Mouse (Mus musculus) stomach, postnatal 0 days (tissue): ENCODE results near the gene Gm3404.
"Not testable (repeated sequence)": the region's sequence is repeated elsewhere in the genome, so short reads cannot be mapped to it uniquely, and the experiment has no call there.

Experiments
- CTCF ChIP-seq: IDR thresholded peaks from 2 replicates; pipeline ENCODE4 v1.5.1; 2016; ENCODE audit warnings: antibody characterized with exemption, low read depth, mild to moderate bottlenecking, moderate library complexity
- EP300 ChIP-seq: optimal IDR thresholded peaks from 2 replicates; pipeline ENCODE3; 2016; ENCODE audit warnings: antibody characterized with exemption

- not testable (repeated sequence) for TF ChIP-seq CTCF, EP300
Observed at GRCm38 (mm10) chr5:146502099-146502498, 23.5 kb upstream of the Gm3404 start, which contains the start of gene 4930449I24Rik.
